Mouse (Mus musculus): ENCODE data around the gene Nek6. TPM values are rescaled to one million over a fixed set of nuclear protein-coding genes. Genes with fewer than 3 reads are reported as not detected.

Gene Nek6
- polyA plus RNA-seq, 1 experiment from 2014 or later, result 43.7 TPM

DNA sequence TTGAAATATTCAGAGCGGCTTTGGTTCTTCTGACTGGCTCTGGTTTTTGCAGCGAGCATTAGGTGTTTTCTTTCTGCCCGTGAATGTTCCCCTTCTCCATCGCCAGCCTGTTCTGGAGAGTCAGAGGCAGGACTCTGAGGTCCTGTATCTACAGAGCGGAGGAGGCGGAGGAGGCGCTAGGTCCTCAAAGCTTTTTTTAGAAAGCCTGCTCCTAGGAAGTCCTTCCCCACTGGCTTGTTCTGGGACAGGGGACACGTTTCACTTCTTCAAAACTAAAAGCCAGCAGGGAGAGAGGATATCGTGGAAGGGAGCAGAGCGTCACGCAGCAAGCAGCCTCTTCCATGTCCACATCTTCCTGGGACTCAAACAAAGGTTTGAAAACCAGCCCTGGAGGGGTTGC lies 26.9 kb upstream of the Nek6 start:
- TF ChIP-seq EP300 (optimal IDR thresholded peaks at IDR 0.05) (no peak), CTCF (IDR thresholded peaks at IDR 0.05; ENCODE audit: low read depth) (no peak)
- H3K27me3 ChIP-seq (ENCODE audit: control insufficient read depth, insufficient read depth, low read length), result no peaks in the 10 kb centered on the region
- H3K4me1 ChIP-seq (replicated peaks; ENCODE audit: control insufficient read depth, insufficient read depth), result no peaks in the 10 kb centered on the region
- peak overlapping the region; percentile 92 for H3K27ac ChIP-seq (replicated peaks)
- DNase-seq (ENCODE audit: low spot score), result no peak
- H3K4me2 ChIP-seq (replicated peaks; ENCODE audit: low read depth), result no peak overlapping the region
- H3K4me3 ChIP-seq (ENCODE audit: low read depth, low read length), result no peak overlapping the region
- no peak for ATAC-seq (ENCODE audit: low FRiP score, low TSS enrichment)
- no peaks in the 10 kb centered on the region for H3K9me3 ChIP-seq (ENCODE audit: control insufficient read depth, low read length)
- H3K9ac ChIP-seq (ENCODE audit: low read length), result no peak overlapping the region
- WGBS, result 68% methylated on average over 11 of the region's 11 CpGs
- no peaks in the 10 kb centered on the region for H3K36me3 ChIP-seq (ENCODE audit: control insufficient read depth, insufficient read depth, low read length)

DNA sequence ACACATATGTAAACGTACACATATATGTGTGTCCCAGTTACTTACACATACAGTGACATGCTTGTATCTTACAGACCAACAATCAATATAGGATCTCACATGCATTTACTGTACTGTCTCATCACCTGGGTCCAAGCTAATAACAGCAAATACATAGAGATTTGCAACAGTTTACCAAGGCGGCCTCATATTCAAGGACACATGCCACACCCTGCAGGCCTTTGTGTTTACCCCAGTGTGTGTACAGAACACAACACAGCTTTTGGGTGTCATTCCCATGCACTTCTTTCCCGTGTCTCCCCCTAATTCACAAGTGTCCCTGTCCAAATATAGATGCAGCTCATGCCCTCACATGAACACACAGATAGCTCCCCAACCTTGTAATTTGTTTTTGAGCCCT lies 26.0 kb upstream of the Nek6 start:
- DNase-seq (ENCODE audit: low spot score) (peak; percentile 30), ATAC-seq (ENCODE audit: low FRiP score, low TSS enrichment) (peak; percentile 58)
- no peak overlapping the region for H3K4me2 ChIP-seq (replicated peaks; ENCODE audit: low read depth)
- no peaks in the 10 kb centered on the region for H3K9me3 ChIP-seq (ENCODE audit: control insufficient read depth, low read length)
- TF ChIP-seq EP300 (optimal IDR thresholded peaks at IDR 0.05) (no peak), CTCF (IDR thresholded peaks at IDR 0.05; ENCODE audit: low read depth) (no peak)
- H3K27ac ChIP-seq (replicated peaks), result peak overlapping the region; percentile 92
- no peaks in the 10 kb centered on the region for H3K27me3 ChIP-seq (ENCODE audit: control insufficient read depth, insufficient read depth, low read length)
- no peak overlapping the region for H3K9ac ChIP-seq (ENCODE audit: low read length)
- H3K36me3 ChIP-seq (ENCODE audit: control insufficient read depth, insufficient read depth, low read length), result no peaks in the 10 kb centered on the region
- 62% methylated on average over 3 of the region's 3 CpGs for WGBS
- H3K4me3 ChIP-seq (ENCODE audit: low read depth, low read length), result no peak overlapping the region
- H3K4me1 ChIP-seq (replicated peaks; ENCODE audit: control insufficient read depth, insufficient read depth), result no peaks in the 10 kb centered on the region

DNA sequence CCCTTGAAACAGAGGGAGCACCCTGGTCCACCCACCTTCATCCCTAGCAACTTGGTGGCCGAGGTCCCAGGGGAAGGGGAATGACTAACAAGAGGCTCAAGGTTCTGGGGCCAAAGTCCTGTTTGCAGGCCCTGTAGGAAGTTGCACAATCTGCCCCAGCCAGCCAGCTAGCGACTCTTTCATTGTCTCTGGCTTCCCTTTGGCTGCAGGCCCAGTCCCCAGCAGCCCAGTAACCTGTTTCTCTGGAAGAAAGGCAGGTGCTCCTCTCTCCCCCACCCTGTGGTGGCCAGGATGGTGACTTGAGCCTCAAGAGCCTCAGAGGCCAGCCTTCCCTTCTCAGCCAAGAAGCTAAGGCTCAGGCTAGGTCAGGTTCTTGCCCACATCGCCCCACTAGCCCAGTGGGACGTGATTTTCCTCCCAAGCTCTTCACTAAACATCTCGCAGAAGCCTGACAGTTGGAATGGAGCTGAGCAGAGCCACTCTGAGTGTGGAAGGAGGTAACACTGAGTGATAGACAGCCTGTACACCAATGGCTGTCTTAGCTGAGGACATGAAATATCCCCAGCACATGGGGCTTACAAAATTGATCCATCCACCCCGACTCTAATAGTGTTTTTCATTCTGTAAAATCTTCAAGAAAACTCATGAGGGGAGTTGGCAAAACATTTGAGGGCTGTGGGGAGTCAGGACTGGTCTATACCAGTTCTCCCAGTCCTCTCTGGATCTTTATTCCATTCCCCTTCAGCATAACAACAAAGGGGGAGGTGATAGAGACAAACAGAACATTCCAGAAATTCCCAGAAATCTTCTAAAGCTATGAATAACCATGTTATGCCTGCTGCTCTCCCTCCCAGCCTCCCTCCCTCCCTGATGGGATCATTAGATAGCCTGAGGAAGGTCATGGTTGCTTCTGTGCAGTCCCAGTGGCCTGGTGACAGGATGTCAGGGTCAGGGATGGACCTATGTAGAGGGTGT lies 25.2 kb upstream of the Nek6 start:
- Histone ChIP-seq H3K4me2 (replicated peaks; ENCODE audit: low read depth) (no peak overlapping the region), H3K4me3 (ENCODE audit: low read depth, low read length) (no peak overlapping the region), H3K9ac (ENCODE audit: low read length) (no peak overlapping the region), H3K4me1 (replicated peaks; ENCODE audit: control insufficient read depth, insufficient read depth) (no peaks in the 10 kb centered on the region), H3K27ac (replicated peaks) (peak overlapping the region; percentile 92), H3K36me3 (ENCODE audit: control insufficient read depth, insufficient read depth, low read length) (no peaks in the 10 kb centered on the region), H3K27me3 (ENCODE audit: control insufficient read depth, insufficient read depth, low read length) (no peaks in the 10 kb centered on the region), H3K9me3 (ENCODE audit: control insufficient read depth, low read length) (no peaks in the 10 kb centered on the region)
- ATAC-seq (ENCODE audit: low FRiP score, low TSS enrichment) (peak; percentile 96), DNase-seq (ENCODE audit: low spot score) (peak; percentile 95)
- WGBS, result 42% methylated on average over 6 of the region's 6 CpGs
- peak; percentile 23; the same call in 1 of the 2 replicates for TF ChIP-seq CTCF (IDR thresholded peaks at IDR 0.05; ENCODE audit: low read depth)
- TF ChIP-seq EP300 (optimal IDR thresholded peaks at IDR 0.05), result peak; percentile 52

DNA sequence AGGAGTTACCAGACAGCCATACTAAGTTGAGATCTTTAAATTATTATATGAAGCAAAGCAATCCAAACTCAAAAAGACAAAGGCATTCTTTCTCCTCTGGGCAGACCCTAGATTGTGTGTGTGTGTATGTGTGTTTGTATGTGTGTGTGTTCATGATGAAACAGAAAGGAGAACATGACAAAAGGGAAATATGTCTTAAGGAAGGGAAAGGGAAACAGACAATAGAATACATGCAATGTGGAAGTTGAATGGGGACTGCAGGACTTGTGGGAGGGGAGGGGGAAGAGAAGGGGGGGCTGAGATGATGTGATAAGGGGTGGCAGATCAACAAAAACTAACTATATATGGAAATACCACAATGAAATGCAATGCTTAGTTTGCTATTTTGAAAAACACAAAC lies 13.8 kb upstream of the Nek6 start:
- H3K9ac ChIP-seq (ENCODE audit: low read length), result no peak overlapping the region
- no peaks in the 10 kb centered on the region for H3K4me1 ChIP-seq (replicated peaks; ENCODE audit: control insufficient read depth, insufficient read depth)
- ATAC-seq (ENCODE audit: low FRiP score, low TSS enrichment) (no peak), DNase-seq (ENCODE audit: low spot score) (no peak)
- H3K27ac ChIP-seq (replicated peaks), result no peak overlapping the region
- no peaks in the 10 kb centered on the region for H3K36me3 ChIP-seq (ENCODE audit: control insufficient read depth, insufficient read depth, low read length)
- H3K4me2 ChIP-seq (replicated peaks; ENCODE audit: low read depth), result no peak overlapping the region
- H3K4me3 ChIP-seq (ENCODE audit: low read depth, low read length), result no peak overlapping the region
- no peaks in the 10 kb centered on the region for H3K27me3 ChIP-seq (ENCODE audit: control insufficient read depth, insufficient read depth, low read length)
- H3K9me3 ChIP-seq (ENCODE audit: control insufficient read depth, low read length), result no peaks in the 10 kb centered on the region
- TF ChIP-seq CTCF (IDR thresholded peaks at IDR 0.05; ENCODE audit: low read depth) (no peak), EP300 (optimal IDR thresholded peaks at IDR 0.05) (no peak)

DNA sequence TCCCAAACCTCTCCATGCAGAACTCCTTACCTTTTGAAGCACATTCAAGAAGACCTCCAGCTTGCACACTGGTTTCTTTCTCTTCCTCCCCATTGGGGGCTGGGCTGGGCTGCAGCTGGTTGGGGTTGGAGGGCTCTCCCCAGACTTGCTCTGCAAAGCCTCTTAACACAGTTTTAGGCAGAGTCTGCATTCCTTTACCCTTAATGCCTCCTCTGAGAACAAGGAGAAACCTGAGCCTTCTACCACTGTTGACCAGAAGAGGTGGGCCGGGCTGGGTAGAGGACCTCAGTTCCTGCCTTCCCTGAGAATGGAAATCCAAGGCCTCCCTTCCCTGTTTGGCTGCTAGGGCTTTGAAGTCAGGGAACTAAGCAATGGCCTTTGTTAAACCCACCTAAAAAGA lies 9.8 kb upstream of the Nek6 start:
- H3K4me2 ChIP-seq (replicated peaks; ENCODE audit: low read depth), result no peak overlapping the region

DNA sequence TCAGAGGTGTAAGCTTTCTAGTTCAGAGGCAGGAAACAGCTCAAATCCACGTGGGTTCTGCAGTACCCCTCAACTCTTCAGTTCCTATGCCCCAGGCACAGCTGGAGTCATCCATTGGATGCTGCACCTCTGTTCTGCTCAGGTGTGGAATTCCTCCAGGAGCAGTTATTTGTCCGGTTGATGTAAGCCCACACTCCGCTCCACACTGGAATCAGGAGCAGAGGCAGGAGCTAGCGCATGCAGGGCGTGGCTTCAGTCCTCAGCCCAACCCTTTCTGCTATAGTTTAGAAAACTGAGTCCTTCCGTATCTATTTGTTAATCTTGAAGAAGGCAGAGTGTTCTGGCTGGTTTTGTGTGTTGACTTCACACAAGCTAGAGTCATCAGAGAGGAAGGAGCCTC lies 9.3 kb upstream of the Nek6 start:
- ATAC-seq (ENCODE audit: low FRiP score, low TSS enrichment), result peak; percentile 45; the same call in 1 of the 2 replicates
- Histone ChIP-seq H3K9ac (ENCODE audit: low read length) (no peak overlapping the region), H3K4me1 (replicated peaks; ENCODE audit: control insufficient read depth, insufficient read depth) (0 out of 2 replicates have a peak, but pooled peaks cover 2% of the 10 kb centered on the region), H3K9me3 (ENCODE audit: control insufficient read depth, low read length) (no peaks in the 10 kb centered on the region), H3K36me3 (ENCODE audit: control insufficient read depth, insufficient read depth, low read length) (no peaks in the 10 kb centered on the region), H3K4me3 (ENCODE audit: low read depth, low read length) (no peak overlapping the region), H3K4me2 (replicated peaks; ENCODE audit: low read depth) (no peak overlapping the region), H3K27me3 (ENCODE audit: control insufficient read depth, insufficient read depth, low read length) (no peaks in the 10 kb centered on the region), H3K27ac (replicated peaks) (no peak overlapping the region)
- no peak for TF ChIP-seq EP300 (optimal IDR thresholded peaks at IDR 0.05)
- TF ChIP-seq CTCF (IDR thresholded peaks at IDR 0.05; ENCODE audit: low read depth), result no peak
- DNase-seq (ENCODE audit: low spot score), result peak; percentile 32
- WGBS, result 51% methylated on average over 6 of the region's 6 CpGs

More for the DNA sequence above, 9.8 kb upstream of the Nek6 start:
- H3K27ac ChIP-seq (replicated peaks), result no peak overlapping the region
- no peaks in the 10 kb centered on the region for H3K9me3 ChIP-seq (ENCODE audit: control insufficient read depth, low read length)
- H3K36me3 ChIP-seq (ENCODE audit: control insufficient read depth, insufficient read depth, low read length), result no peaks in the 10 kb centered on the region
- WGBS, result 46% methylated on average over 1 of the region's 1 CpGs
- DNase-seq (ENCODE audit: low spot score) (no peak), ATAC-seq (ENCODE audit: low FRiP score, low TSS enrichment) (no peak)
- H3K4me3 ChIP-seq (ENCODE audit: low read depth, low read length), result no peak overlapping the region
- TF ChIP-seq CTCF (IDR thresholded peaks at IDR 0.05; ENCODE audit: low read depth) (no peak), EP300 (optimal IDR thresholded peaks at IDR 0.05) (no peak)
- H3K4me1 ChIP-seq (replicated peaks; ENCODE audit: control insufficient read depth, insufficient read depth), result 0 out of 2 replicates have a peak, but pooled peaks cover 2% of the 10 kb centered on the region
- no peak overlapping the region for H3K9ac ChIP-seq (ENCODE audit: low read length)
- no peaks in the 10 kb centered on the region for H3K27me3 ChIP-seq (ENCODE audit: control insufficient read depth, insufficient read depth, low read length)

Data from stomach, postnatal 0 days (tissue).